Mouse (Mus musculus) frontal cortex, postnatal 36 days (tissue): ENCODE data around the gene Uba6.

Source experiments
- DNase-seq, 2 experiments: peaks; one replicate each; pipeline ENCODE4 v3.0.0; 2022; ENCODE audit warnings: low spot score in 2 of 2

Gene Uba6

DNA sequence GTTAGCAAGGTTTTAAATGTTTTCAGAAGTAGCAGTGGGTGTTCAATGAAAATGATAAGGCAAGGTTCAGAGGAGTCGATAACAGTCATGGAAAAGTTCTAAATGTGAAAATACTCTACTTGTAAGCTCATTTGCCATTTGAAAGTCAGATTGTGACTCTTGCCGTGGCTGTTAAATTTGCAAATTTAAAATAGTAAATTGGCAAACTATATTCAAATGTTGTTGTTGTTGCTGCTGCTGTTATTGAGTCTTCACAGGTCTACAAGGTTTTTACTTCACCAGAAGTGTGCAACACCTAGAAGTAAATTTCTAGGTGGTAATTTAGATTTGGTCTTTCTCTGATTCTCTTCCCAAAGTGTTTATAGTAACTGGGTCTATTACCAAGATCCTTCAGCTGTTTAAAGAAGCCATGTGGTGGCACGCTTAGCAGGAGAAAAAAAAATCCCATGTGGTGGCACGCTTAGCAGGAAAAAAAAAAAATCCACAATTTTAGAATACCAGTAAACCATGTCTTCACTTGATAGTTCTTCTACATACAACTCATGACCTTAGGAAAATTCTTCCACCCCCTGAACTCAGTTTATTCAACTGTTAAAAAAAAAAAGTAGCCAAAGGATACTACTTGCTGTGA, 99.7 kb downstream of the Uba6 start:
- no peak for DNase-seq

DNA sequence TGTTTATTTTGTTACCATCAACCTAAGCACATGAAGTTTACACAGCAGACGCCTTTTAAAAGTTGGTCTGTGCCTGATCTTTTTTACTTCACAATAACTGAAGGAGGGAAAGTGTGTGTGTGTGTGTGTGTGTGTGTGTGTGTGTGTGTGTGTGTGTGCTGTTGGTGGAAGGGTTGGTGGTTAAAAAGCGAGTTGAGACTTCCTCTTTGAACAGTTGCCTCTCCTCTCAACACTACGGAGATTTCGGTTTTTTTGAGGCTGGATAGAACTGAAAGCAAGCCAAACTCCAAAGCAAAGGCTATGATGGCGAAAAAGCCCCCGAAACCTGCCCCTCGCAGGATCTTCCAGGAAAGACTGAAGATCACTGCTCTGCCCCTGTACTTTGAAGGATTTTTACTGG, 101.1 kb downstream of the Uba6 start, which contains the start of gene Stap1:
Gene Stap1 (plus strand): TSS at position 209 of the 400 bp plus-strand sequence.
- no peak for DNase-seq

DNA sequence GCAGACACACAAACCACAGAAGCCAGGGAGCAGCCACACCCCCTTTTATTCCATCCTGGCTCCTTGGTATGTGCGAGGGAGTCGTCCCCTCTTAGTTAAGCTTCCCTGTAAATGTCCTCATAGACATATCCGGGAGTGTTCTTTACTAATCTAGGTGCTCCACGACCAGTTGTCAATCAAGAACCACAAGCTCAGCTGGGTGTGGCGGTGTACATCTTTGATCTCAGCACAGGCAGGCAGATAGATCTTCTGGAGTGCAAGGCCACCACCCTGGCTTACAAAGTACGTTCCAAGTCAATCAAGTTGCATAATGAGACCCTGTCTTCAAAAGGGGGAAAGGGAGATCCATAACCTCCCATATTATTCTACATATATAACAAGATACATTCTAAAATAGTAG, 103.5 kb downstream of the Uba6 start:
- DNase-seq, result no peak

DNA sequence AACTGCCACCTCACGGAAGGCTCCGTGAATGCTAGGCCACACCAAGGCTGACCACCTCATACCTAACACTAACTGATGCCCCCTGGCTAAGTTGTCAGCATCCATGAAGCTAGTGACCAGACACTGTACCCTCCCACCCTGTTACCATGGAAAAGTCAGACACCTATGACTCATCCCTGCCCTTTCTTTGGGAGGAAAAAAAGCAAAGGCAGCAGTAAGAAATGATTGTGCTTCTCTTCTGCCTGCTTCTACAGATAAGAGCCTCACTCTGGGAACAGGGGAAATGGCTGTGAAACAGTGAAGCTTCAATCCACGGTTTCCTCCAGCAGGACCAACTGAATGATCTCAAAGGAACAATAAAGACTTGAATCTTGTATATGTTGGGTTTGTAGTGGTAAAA, 104.2 kb downstream of the Uba6 start:
- DNase-seq, result no peak

DNA sequence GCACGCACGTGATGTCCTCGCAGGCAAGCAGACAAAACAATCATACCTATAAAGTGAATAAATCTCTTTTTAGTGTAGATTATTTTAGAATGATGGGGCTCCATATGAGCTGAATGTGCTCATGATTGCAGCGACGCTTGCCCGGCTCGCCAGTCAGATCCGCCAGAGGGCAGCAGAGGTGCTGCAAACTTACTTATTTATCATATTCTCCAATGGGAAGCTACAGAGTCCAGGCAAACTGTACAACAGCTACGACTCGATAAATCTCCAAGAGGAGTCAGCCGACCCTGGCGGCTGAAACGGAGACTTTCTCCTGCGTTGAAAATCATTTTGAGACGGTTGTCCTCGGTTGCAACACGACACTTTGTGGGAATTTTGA, 106.1 kb downstream of the Uba6 start:
- DNase-seq, result peak; percentile 86 to 94

DNA sequence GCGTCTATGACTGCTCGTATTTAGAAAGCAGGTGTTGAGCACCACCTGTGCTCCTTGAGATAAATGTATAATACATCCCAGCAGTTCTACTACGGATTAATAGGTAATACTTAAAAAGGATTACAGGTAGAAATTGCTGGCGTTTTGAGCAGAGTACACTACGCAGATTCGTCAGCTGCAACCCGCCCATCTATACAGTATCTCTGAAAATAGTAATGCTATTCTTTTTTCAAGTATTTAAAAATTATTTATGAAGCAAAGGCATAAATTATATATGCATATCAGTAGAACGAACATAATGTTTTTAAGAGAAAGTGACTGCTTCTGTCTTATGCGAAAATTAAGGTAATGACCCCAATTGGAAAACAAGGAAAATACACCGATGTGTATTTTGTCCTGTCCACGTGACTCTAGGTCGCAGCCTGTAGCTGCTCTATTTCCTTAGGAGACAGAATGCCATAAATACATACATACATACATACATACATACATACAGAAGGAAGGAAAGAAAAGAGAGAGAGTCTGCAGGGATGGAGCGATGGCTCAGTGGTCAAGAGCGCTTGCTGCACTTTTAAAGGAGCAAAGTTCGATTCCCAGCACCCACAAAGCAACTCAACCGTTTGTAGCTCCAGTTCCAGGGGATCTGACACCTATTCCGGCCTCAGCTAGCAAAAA, 106.6 kb downstream of the Uba6 start:
- DNase-seq, result no peak

DNA sequence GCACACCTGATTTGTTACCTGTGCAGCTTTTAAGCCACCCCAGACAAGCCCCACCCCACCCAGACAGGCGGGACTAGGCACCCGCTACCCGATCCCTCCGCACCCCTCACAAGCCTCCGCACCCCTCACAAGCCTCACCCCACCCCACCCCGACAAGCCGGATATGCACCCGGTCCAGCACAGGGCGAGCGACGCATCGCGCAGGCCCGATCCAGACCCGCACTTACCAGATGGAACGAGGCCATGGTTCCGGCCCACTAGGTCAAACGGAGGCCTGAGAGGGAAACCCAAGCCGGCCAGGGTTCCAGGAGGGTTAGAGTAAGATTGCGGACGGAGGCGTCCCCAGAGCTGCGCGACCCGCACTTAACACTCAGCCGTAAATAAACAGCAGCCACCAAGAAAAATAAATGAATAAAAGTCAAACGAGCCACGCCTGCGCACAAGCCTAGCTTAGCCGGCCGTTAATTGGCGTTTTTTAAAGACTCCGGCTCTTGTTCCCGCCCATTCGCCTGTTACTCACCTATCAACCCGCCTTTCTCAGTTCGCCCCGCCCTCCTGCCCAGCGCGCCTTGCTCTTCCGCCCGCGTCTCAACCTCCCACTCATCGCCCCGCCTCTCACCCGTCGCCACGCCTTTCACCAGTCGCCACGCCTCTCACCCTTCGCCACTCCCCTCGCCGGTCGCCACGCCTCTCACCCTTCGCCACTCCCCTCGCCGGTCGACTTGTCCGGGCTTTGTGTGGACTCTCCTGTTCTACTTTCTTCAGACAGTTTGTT, 107.3 kb downstream of the Uba6 start, which contains the start of gene Cenpc1:
Gene Cenpc1 (minus strand): TSS at position 483 of the 775 bp plus-strand sequence.
- peak; percentile 89 to 94 for DNase-seq

DNA sequence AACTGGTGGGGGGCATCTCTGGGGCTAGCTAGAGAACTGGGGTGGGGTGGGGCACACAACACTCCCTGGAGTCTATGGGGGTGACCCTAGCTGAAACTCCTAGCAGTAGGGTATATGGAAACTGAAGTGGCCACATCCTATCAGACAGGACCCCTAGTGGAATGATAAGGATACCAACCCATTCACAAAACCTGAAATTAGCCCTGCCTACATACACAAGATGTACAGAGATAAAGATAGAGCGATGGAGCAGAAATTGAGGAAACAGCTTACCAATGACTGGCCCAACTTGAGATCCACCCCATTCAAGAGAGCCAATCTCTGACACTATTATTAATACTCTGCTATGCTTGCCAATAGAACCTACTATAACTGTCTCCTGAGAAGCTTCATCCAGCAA, 109.1 kb downstream of the Uba6 start:
- DNase-seq, result no peak
